Mouse (Mus musculus) stomach, postnatal 0 days (tissue): ENCODE results near the gene Bgn.
"Not testable (repeated sequence)": the region's sequence is repeated elsewhere in the genome, so short reads cannot be mapped to it uniquely, and the experiment has no call there.

Experiments used
- CTCF ChIP-seq: IDR thresholded peaks from 2 replicates; pipeline ENCODE4 v1.5.1; 2016; ENCODE audit warnings: antibody characterized with exemption, low read depth, mild to moderate bottlenecking, moderate library complexity
- EP300 ChIP-seq: optimal IDR thresholded peaks from 2 replicates; pipeline ENCODE3; 2016; ENCODE audit warnings: antibody characterized with exemption

GRCm38 (mm10) chrX:73493567-73493966, 10.2 kb downstream of the Bgn start:
- peak; percentile 76 for TF ChIP-seq CTCF
- TF ChIP-seq EP300, result not testable (repeated sequence)
